Mouse (Mus musculus): ENCODE data around the gene Nsun7. TPM values are rescaled to one million over a fixed set of nuclear protein-coding genes. Genes with fewer than 3 reads are reported as not detected.

Nsun7 gene
- polyA plus RNA-seq, 1 experiment from 2014 or later: 0.65 TPM

- H3K9ac ChIP-seq (ENCODE audit: low read length): no peak overlapping the region
- H3K4me3 ChIP-seq (ENCODE audit: low read depth, low read length): no peak overlapping the region
- H3K27me3 ChIP-seq (ENCODE audit: control insufficient read depth, insufficient read depth, low read length): no peaks in the 10 kb centered on the region
- ATAC-seq (ENCODE audit: insufficient read depth, low FRiP score, low TSS enrichment): no peak
- no peak overlapping the region for H3K4me2 ChIP-seq (ENCODE audit: low read depth)
- 93% methylated on average over 6 of the region's 6 CpGs for WGBS
- H3K4me1 ChIP-seq (ENCODE audit: control insufficient read depth, insufficient read depth, low read length): no peaks in the 10 kb centered on the region
- no peak for DNase-seq (ENCODE audit: low spot score)
- H3K36me3 ChIP-seq (ENCODE audit: control insufficient read depth, insufficient read depth, low read length): no peaks in the 10 kb centered on the region
- H3K27ac ChIP-seq (ENCODE audit: low read depth, low read length): no peak overlapping the region
- H3K9me3 ChIP-seq (ENCODE audit: control insufficient read depth, low read length): no peaks in the 10 kb centered on the region
Measured at GRCm38 (mm10) chr5:66346756-66347155, 87.1 kb downstream of the Nsun7 start.

Other genes with a start within 250 kb of the Nsun7 start
- 1.9 TPM in 2 replicates for gene Rbm47, start 86.8 kb upstream of the Nsun7 start, polyA plus RNA-seq (2014; fragmentation: Nextera tagmentation; extraction: Ambion mirVana)

Measured in neural tube, embryonic 11.5 days (tissue).